Mouse (Mus musculus) splenic B cell, adult 2 months (primary cell): ENCODE measurements around the gene Ppp3ca.

Source experiments
- DNase-seq: peaks from one replicate; pipeline ENCODE4 v3.0.0-alpha.2; 2011; ENCODE audit warnings: low read depth, low spot score
- H3K27me3 ChIP-seq: 2 replicates; pipeline ENCODE4 v1.6.1; 2012; ENCODE audit warnings: mild to moderate bottlenecking, low read length, moderate library complexity, mixed read lengths; ENCODE audit not compliant: control insufficient read depth, poor library complexity, insufficient read depth, severe bottlenecking
- H3K36me3 ChIP-seq: 2 replicates; pipeline ENCODE4 v1.6.1; 2012; ENCODE audit warnings: mild to moderate bottlenecking, low read length, moderate library complexity, mixed read lengths; ENCODE audit not compliant: control insufficient read depth, poor library complexity, insufficient read depth, severe bottlenecking

Ppp3ca gene

GRCm38 (mm10) chr3:136670110-136670359 lies at the start of gene Ppp3ca:
Gene Ppp3ca (plus strand): TSS chr3:136670124.
- Histone ChIP-seq H3K27me3 (no peaks in the 10 kb centered on the region), H3K36me3 (peaks cover 2% of the 10 kb centered on the region; the same call in 1 of the 2 replicates)
- DNase-seq: no peak

DNA sequence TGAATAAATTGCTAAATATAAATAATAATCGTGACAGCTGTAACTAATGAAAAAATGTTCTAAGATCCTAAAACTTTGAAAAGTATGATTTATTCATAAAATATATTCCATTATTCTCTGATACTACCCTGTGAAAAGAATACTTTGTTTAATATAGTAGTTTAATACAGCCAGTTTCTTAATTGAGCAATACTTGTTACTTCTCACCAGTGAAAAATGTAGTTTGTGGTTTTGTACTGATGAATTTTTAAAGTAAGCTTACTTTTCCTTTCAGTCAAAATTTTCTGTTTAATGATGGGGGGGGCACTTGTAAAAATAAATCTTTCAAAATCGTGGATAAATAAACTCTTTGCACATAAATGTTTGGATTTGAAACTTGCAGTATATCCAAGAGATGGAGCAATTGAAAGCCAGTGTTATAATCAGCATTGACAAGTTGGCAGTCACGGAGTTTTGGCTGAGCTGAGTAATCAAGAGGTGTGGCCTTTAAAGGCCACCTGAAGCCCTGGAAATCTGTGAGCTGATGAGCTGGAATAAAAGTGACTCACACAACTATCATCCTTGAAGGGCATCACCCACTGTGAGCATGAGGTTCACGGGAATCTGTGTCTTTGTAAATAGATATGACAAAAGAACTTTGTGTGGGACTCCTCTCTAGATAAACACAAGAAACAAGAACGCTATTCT lies 29.2 kb upstream of the Ppp3ca start:
- H3K36me3 ChIP-seq: no peaks in the 10 kb centered on the region
- no peaks in the 10 kb centered on the region for H3K27me3 ChIP-seq
- DNase-seq: no peak

- H3K27me3 ChIP-seq: no peaks in the 10 kb centered on the region
- no peaks in the 10 kb centered on the region; the same call in 1 of the 2 replicates for H3K36me3 ChIP-seq
- DNase-seq: no peak
These were observed 19.0 kb upstream of the Ppp3ca start for GRCm38 (mm10) chr3:136650966-136651365.

DNA sequence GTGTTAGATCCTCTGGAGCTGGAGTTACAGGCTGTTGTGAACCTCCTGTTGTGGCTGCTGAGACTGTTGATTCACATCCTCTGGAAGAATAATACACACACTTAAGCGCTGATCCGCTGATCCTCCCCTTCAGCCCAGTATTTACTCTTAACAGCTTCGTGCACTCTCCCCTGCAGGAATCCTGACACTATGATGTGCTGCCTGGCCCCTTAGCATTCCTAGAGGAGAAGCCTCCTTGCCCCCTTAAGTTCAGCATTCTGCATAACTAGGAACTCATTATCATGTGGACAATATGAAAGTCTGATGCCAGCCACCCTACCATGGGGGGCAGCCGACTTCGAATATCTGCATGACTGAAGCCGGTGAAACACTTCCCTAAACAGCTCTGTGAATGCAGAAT lies 18.4 kb upstream of the Ppp3ca start:
- Histone ChIP-seq H3K36me3 (no peaks in the 10 kb centered on the region; the same call in 1 of the 2 replicates), H3K27me3 (no peaks in the 10 kb centered on the region)
- DNase-seq: peak; percentile 57

GRCm38 (mm10) chr3:136656460-136657035 lies 13.4 kb upstream of the Ppp3ca start:
- no peaks in the 10 kb centered on the region for H3K27me3 ChIP-seq
- H3K36me3 ChIP-seq: no peaks in the 10 kb centered on the region; the same call in 1 of the 2 replicates
- DNase-seq: no peak

GRCm38 (mm10) chr3:136658681-136659080 lies 11.2 kb upstream of the Ppp3ca start:
- H3K27me3 ChIP-seq: no peaks in the 10 kb centered on the region
- DNase-seq: no peak

DNA sequence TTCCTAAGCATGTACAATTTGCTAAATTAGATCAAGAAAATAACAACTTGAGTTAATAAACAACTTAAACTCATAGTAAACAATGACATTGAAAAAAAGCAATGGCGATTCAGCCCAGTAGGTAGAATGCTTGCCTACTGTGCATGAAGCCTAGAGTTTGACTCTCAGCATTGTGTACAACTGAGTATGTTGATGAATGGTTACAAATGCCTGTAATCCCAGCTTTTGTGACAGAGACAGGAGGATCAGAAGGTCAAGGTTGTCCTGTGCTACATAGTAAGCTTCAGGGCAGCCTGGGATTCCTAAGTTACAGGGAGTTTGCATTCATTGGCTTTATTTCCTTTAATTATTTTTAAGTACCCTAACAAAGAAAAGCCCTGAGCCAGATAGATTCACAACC lies 4.8 kb upstream of the Ppp3ca start:
- Histone ChIP-seq H3K27me3 (no peaks in the 10 kb centered on the region), H3K36me3 (no peaks in the 10 kb centered on the region)
- DNase-seq: no peak

More at GRCm38 (mm10) chr3:136658681-136659080, 11.2 kb upstream of the Ppp3ca start:
- H3K36me3 ChIP-seq: no peaks in the 10 kb centered on the region; the same call in 1 of the 2 replicates

GRCm38 (mm10) chr3:136668072-136668471 lies 1.9 kb upstream of the Ppp3ca start:
- DNase-seq: no peak
- H3K36me3 ChIP-seq: no peaks in the 10 kb centered on the region
- no peaks in the 10 kb centered on the region for H3K27me3 ChIP-seq

GRCm38 (mm10) chr3:136669231-136670109 lies 454 bp upstream of the Ppp3ca start:
- peak; percentile 99 for DNase-seq

DNA sequence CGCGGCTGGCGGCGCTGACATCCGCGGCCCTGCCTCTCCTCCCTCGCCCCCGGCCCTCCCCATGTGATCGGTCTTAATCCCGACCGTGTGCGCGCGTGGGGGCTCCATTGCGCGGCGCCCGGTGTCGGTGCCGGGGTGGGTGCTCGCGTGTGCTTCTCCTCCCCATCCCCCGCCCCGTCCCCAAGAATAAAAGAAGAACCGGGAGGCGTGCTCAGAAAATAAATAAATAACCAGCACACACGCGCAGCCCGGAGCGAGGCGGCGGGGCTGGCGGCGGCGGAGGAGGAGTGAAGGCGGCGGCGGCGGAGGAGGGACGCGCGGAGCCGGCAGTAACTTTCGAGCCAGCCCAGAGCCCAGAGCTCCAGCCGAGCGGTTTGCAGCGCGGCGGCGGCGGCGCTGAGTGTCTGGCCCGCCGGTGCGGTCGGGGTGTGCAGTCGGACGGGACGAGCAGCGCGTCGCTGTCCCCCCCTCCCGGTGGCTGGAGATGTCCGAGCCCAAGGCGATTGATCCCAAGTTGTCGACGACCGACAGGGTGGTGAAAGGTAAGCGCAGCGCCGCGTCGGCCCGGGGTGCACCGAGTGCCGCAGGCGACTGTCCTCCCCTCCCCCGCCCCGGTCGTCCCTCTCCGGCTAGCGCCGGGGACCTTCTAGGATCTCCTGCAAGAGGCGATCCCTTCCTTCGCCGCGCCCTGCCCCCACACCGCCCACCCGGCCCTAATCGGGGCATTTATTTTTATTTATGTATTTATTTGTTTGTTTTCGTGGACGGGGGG lies 622 bp downstream of the Ppp3ca start:
- no peaks in the 10 kb centered on the region for H3K27me3 ChIP-seq
- peaks cover 2% of the 10 kb centered on the region; the same call in 1 of the 2 replicates for H3K36me3 ChIP-seq
- peak; percentile 70 for DNase-seq

More at GRCm38 (mm10) chr3:136669231-136670109, 454 bp upstream of the Ppp3ca start:
- H3K36me3 ChIP-seq: peaks cover 2% of the 10 kb centered on the region; the same call in 1 of the 2 replicates
- H3K27me3 ChIP-seq: no peaks in the 10 kb centered on the region

DNA sequence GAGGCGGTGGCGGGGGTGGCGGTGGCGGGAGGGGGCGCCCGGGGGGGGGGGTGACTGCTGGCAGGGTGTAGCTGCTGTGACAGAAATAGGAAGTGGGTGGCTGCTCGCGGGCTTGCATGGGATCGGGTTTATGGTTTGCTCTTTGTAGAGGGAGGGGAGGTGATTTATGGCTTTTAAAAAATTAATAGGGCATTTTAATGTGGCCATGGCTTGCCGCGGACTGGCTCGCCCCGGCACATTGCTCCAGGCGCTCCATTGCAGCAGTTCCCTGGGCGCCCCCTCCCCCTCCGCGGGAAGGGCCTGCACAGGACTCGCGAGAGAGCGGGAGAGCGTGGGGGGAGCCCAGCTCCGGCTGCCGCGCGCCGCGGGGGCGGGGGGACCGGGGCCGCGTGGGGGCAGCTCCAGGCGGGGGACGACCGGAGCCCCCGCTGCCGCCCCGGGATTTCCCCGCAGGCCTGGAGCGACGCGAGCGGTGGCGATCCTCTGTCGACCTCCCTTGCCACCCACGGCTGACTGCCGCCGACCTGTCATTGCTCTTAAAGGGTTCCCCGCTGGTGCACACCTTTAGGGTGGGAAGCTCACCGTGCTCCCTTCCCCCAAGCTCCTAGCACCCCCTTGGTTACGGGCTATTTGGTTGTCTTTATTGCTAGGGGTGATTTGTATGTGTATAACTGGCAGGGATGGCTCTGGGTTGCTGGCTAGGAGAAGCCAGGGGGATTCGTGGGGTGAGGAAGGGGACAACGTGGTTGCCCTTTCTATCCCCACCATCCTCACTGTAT lies 1.4 kb downstream of the Ppp3ca start:
- Histone ChIP-seq H3K27me3 (no peaks in the 10 kb centered on the region), H3K36me3 (peaks cover 2% of the 10 kb centered on the region; the same call in 1 of the 2 replicates)
- peak; percentile 75 for DNase-seq

DNA sequence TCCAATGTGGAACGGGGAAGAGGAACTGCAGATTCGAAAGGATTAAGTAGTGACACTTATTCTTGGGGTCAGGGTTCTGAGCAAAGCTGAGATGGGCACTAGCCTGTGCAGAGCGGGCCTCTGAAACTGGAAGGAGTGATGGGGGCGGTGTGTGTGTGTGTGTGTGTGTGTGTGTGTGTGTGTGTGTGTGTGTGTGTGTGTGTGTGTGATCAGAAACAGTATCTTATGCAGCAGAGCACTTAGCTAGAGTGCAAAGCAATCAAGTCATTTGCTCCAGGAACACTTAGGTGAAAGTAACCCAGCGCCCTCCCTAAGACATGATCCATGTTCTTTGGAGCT lies 2.0 kb downstream of the Ppp3ca start:
- Histone ChIP-seq H3K27me3 (no peaks in the 10 kb centered on the region), H3K36me3 (peaks cover 2% of the 10 kb centered on the region; the same call in 1 of the 2 replicates)
- DNase-seq: peak; percentile 53

- DNase-seq: no peak
- Histone ChIP-seq H3K27me3 (no peaks in the 10 kb centered on the region), H3K36me3 (peaks cover 2% of the 10 kb centered on the region; the same call in 1 of the 2 replicates)
These were observed 2.9 kb downstream of the Ppp3ca start for GRCm38 (mm10) chr3:136672870-136673269.

DNA sequence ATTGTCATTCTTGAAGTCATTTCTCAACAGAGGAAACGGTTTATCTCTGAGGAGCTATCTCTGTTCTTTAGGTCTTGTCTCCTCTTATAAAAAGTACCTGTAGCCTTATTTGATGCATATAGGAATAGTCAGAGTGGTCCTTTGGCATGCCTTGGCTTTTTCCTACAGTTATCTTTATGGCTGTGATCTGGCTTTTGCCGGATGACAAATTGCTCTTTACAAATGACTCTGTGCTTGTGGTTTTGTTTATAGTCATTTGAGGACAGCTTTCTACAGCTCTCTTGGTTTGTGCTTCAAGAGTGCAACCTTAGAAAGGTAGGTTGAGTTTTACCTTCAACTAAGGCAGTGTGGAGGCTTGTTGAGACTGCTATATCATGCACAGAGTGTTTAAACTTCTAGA lies 3.4 kb downstream of the Ppp3ca start:
- DNase-seq: no peak
- no peaks in the 10 kb centered on the region for H3K27me3 ChIP-seq
- peaks cover 2% of the 10 kb centered on the region; the same call in 1 of the 2 replicates for H3K36me3 ChIP-seq
